Mouse (Mus musculus): ENCODE data around the gene Clcf1.

DNA sequence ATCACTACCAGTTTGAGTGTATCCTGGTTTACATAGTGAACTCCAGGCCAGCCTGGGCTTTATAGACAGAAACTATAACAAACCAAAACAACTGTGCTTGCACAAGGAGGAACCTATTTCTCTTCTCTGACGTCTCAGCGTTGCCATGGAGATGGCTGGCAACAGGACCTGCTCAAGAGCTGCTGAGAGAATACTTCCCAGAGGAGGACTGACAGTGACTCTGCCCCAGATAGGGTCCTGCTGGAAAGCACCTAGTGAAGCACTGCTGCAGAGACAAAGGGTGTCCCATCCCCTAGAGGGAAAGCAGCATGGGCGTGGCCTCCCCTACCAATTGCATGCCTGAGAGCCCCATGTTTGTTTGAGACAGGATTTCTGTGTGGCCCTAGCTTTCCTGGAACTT lies 32.1 kb upstream of the Clcf1 start:
- TF ChIP-seq POLR2A (IDR thresholded peaks at IDR 0.05; ENCODE audit: borderline replicate concordance, extremely low read depth, low read depth, low read length) (no peak), CTCF (IDR thresholded peaks at IDR 0.05; ENCODE audit: insufficient read depth, low read length) (no peak)

Data from lung, adult 2 months (tissue).